In genomic region chr5:28321769-28322168, GRCm38 (mm10) we compare ENCODE assay signal across 18 mouse cellular contexts. TPM values are rescaled to one million over a fixed set of nuclear protein-coding genes. Genes with fewer than 3 reads are reported as not detected.
DNase-seq lines count a peak whose midpoint lies in the region; ATAC-seq lines count a peak whose summit lies in the region.
"Had no signal": no experiment of that assay in that cellular context is flagged by ENCODE, and none has a peak within 500 bp of the region (broad histone marks: within the 10 kb centered on the region; RNA-seq: fewer than 3 reads in every experiment).

No protein-coding gene starts in this region.

- DNase-seq in 416B (ENCODE audit: low read depth): peak; percentile 46
- DNase-seq in CD4-positive, CD25-positive, alpha-beta regulatory T cell, adult 2 months (ENCODE audit: low read depth, low spot score): peak; percentile 34
- DNase-seq in frontal cortex, postnatal 36 days (ENCODE audit: low spot score in 2 of 2): no peak
- DNase-seq in left cerebral cortex, postnatal 4 days: no peak
- DNase-seq in layer of hippocampus, postnatal 14 days (ENCODE audit: low spot score in 2 of 2): no peak
- DNase-seq: adrenal gland, postnatal 10 days; heart, postnatal 4 days; kidney, postnatal 4 days; liver, embryonic 13.5 days; lung, embryonic 14.5 days; lung, postnatal 36 days; thymus, postnatal 36 days had no signal

- intact Hi-C loops in left cerebral cortex, postnatal 4 days (cut with DNase I): no loop called here

- peak; percentile 8 for ATAC-seq in activated CD4-positive, CD25-positive, alpha-beta regulatory T cell, adult 4 months
- ATAC-seq in megakaryocyte progenitor cell, adult 5-6 weeks (replicated peaks; ENCODE audit: poor library complexity): peak; percentile 18; the same call in 1 of the 2 replicates
- ATAC-seq in erythroid progenitor cell, adult 5-6 weeks (replicated peaks; ENCODE audit: low FRiP score, poor library complexity, severe bottlenecking): no peak
- ATAC-seq: hindbrain, embryonic 16.5 days; intestine, postnatal 0 days; midbrain, embryonic 16.5 days had no signal

RNA-seq across cellular contexts. Expression of gene Rbm33, which starts 4.8 kb away (rescaled TPM):
- 10 to 100 TPM; 10.1 to 12.2 TPM for polyA plus RNA-seq in activated CD4-positive, CD25-positive, alpha-beta regulatory T cell, adult 4 months (2017; shearing (Covaris generic))
- 30.7 and 35.4 TPM in 2 replicates for total RNA-seq in megakaryocyte progenitor cell, adult 5-6 weeks (2015)
- 35.4 and 54.0 TPM in 2 replicates for total RNA-seq in megakaryocyte progenitor cell, adult 5-6 weeks (2017)
- 10 to 100 TPM; 68.5 to 78.5 TPM for total RNA-seq in left cerebral cortex, postnatal 4 days (2021)
- 68.5 and 91.0 TPM in 2 replicates for total RNA-seq in erythroid progenitor cell, adult 5-6 weeks (2015; ENCODE audit: low replicate concordance)
- 101 and 126 TPM in 2 replicates for total RNA-seq in erythroid progenitor cell, adult 5-6 weeks (2017; ENCODE audit: low replicate concordance)
- total RNA-seq in layer of hippocampus, postnatal 14 days (2021): 10 to 100 TPM; 58.8 to 59.0 TPM

Comparison
In these comparisons a context has a peak if more than half of its experiments do, and no peak if none do; other contexts are left out.
1. DNase-seq: peak in 416B (single experiment) and CD4-positive, CD25-positive, alpha-beta regulatory T cell, adult 2 months (single experiment); none in frontal cortex, postnatal 36 days (0 of 2), left cerebral cortex, postnatal 4 days (single experiment) and layer of hippocampus, postnatal 14 days (0 of 2).